Mouse (Mus musculus) T-cell, adult 66 days (primary cell): ENCODE results near the gene Cep89. TPM values are rescaled to one million over a fixed set of nuclear protein-coding genes. Genes with fewer than 3 reads are reported as not detected.

Experiments used
- total RNA-seq, 2 experiments: library from RNA; stranded (reverse); gene quantifications; 3 replicates in 1 of 2; 4 replicates in 1 of 2; pipeline ENCODE4 v1.2.4; 2023

Gene Cep89
- 10 to 100 TPM; 10.4 to 13.3 TPM for total RNA-seq

DNA sequence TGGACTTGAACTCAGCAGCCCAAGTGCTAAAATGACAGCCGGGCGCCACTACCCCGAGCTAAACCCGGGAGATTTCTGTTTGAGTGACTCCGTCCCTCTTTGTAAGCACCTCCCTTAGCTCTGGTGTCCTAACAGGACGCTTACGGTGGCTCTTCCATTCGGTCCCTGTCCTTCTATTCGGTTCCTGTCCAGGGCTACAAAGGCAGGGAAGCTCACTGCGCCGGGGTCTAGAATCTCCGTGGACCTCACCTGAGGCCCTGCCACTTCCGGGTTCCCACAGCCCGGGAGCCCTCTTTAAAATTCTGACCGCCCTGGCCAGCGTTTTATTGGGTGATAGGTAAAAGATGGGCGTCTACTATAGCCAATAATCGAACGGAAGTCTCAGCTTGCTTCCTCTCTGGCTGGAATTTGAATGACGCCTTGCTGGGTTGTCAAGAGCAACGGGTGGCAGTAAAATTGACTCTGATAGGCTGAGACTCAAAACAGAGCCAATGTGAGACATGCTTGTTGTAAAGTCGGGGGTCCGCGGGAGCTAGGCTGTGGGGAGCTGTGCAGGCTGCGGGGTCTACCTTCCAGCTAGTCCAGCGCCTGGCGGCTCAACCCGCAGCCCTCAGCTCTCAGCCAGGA, at the start of gene Cep89, which contains the start of gene Faap24:
Gene Cep89 (plus strand): TSS at position 494 of the 627 bp plus-strand sequence.
Gene Faap24 (minus strand): TSS at position 295 of the 627 bp plus-strand sequence.

DNA sequence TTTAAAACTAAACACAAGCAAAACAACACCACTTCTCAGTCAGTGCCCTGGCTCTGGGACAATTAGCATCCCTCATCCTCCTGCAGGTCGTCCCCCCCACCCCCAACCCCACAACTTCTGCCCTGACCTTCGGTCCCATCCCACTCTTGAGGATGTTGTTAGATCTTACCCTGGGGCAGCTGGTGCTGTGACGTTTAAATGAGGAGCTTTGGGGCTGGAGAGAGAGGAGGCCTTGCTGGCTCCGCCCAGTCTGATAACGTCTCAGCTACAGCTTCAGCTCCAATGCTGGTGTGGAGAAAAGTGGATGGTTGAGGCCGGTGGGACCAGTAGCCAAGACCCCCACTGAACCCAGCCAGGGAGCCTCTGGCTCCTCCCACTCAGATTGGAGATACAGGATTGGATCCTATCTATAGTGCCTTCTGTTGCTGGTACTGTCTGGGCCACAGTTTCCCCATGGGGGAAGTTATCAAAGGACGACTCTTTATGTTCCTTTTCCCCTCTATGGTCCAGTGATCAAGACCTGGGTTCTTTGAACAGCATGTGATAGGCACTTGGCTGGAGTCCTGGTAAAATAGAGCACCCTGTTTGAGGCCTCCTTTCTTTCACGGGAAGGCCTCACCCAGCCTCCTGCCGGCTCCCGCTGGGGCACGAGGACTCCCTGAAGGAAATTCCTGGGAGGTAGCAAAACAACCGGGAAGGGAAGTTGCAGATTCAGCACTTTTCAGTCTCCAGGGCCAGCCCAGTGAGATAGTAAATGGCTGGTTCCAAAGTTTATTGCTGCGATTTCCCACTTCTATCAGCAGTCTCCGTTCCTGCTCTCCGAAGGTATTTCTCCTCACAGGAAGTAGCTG, 51.4 kb downstream of the Cep89 start, which contains the start of gene Slc7a9:
Gene Slc7a9 (plus strand): TSS at position 801 of the 851 bp plus-strand sequence.

Other genes with a start within 250 kb of the Cep89 start
- 1 to 10 TPM in 1 of 2 experiments, not detected in 1; 2.0 TPM for gene Slc7a10, start 210.7 kb upstream of the Cep89 start, total RNA-seq
- not detected for gene Lrp3, start 181.5 kb upstream of the Cep89 start, total RNA-seq
- gene Gpatch1, start 78.6 kb upstream of the Cep89 start, total RNA-seq = 10 to 100 TPM; 15.5 to 16.5 TPM
- gene Rhpn2, start 62.9 kb upstream of the Cep89 start, total RNA-seq = not detected
- 10 to 100 TPM in 1 of 2 experiments, 1 to 10 TPM in 1; 9.2 to 11.8 TPM for gene Faap24, start 199 bp upstream of the Cep89 start, total RNA-seq
- not detected for gene Slc7a9, start 51.8 kb downstream of the Cep89 start, total RNA-seq
- gene Tdrd12, start 140.7 kb downstream of the Cep89 start, total RNA-seq = not detected
- 10 to 100 TPM; 23.5 to 30.5 TPM for gene Nudt19, start 159.3 kb downstream of the Cep89 start, total RNA-seq
- under 1 TPM; 0.18 to 0.26 TPM for gene Rgs9bp, start 188.5 kb downstream of the Cep89 start, total RNA-seq
- 10 to 100 TPM; 45.3 to 61.6 TPM for gene Ankrd27, start 189.2 kb downstream of the Cep89 start, total RNA-seq